Mouse (Mus musculus): ENCODE measurements at regions not wholly inside any gene's neighbourhood (a gene's known extent, or its start where the extent isn't known, plus 50 kb on each side); places are given as distances from the start of the nearest gene placed in this dataset.

GRCm38 (mm10) chr15:85677381-85677780, 57.4 kb upstream of the Ppara start:
- Histone ChIP-seq H3K9me3 (ENCODE audit: control insufficient read depth, low read length) (no peaks in the 10 kb centered on the region), H3K36me3 (ENCODE audit: control insufficient read depth, insufficient read depth, low read length) (no peaks in the 10 kb centered on the region), H3K27ac (replicated peaks) (peak overlapping the region; percentile 83; the same call in 1 of the 2 replicates), H3K27me3 (ENCODE audit: control insufficient read depth, insufficient read depth, low read length) (no peaks in the 10 kb centered on the region), H3K9ac (ENCODE audit: low read length) (no peak overlapping the region), H3K4me3 (ENCODE audit: low read depth, low read length) (no peak overlapping the region), H3K4me2 (replicated peaks; ENCODE audit: low read depth) (no peak overlapping the region), H3K4me1 (replicated peaks; ENCODE audit: control insufficient read depth, insufficient read depth) (peaks cover 15% of the 10 kb centered on the region; the same call in 1 of the 2 replicates)
- ATAC-seq (ENCODE audit: low FRiP score, low TSS enrichment) (no peak), DNase-seq (ENCODE audit: low spot score) (no peak)
- 72% methylated on average over 6 of the region's 6 CpGs for WGBS
- TF ChIP-seq EP300 (optimal IDR thresholded peaks at IDR 0.05) (no peak), CTCF (IDR thresholded peaks at IDR 0.05; ENCODE audit: low read depth) (no peak)

GRCm38 (mm10) chr15:85677855-85678254, 56.9 kb upstream of the Ppara start:
- H3K4me1 ChIP-seq (replicated peaks; ENCODE audit: control insufficient read depth, insufficient read depth) = peaks cover 15% of the 10 kb centered on the region; the same call in 1 of the 2 replicates
- DNase-seq (ENCODE audit: low spot score) (no peak), ATAC-seq (ENCODE audit: low FRiP score, low TSS enrichment) (peak; percentile 28; the same call in 1 of the 2 replicates)
- H3K27me3 ChIP-seq (ENCODE audit: control insufficient read depth, insufficient read depth, low read length) = no peaks in the 10 kb centered on the region
- TF ChIP-seq EP300 (optimal IDR thresholded peaks at IDR 0.05) (no peak), CTCF (IDR thresholded peaks at IDR 0.05; ENCODE audit: low read depth) (no peak)
- 63% methylated on average over 10 of the region's 10 CpGs for WGBS
- H3K36me3 ChIP-seq (ENCODE audit: control insufficient read depth, insufficient read depth, low read length) = no peaks in the 10 kb centered on the region
- no peak overlapping the region for H3K4me3 ChIP-seq (ENCODE audit: low read depth, low read length)
- H3K9me3 ChIP-seq (ENCODE audit: control insufficient read depth, low read length) = no peaks in the 10 kb centered on the region
- H3K4me2 ChIP-seq (replicated peaks; ENCODE audit: low read depth) = no peak overlapping the region; the same call in 1 of the 2 replicates
- no peak overlapping the region for H3K9ac ChIP-seq (ENCODE audit: low read length)
- peak overlapping the region; percentile 83; the same call in 1 of the 2 replicates for H3K27ac ChIP-seq (replicated peaks)

GRCm38 (mm10) chr15:85678351-85678895, 56.4 kb upstream of the Ppara start:
- H3K27me3 ChIP-seq (ENCODE audit: control insufficient read depth, insufficient read depth, low read length) = no peaks in the 10 kb centered on the region
- H3K4me1 ChIP-seq (replicated peaks; ENCODE audit: control insufficient read depth, insufficient read depth) = peaks cover 15% of the 10 kb centered on the region; the same call in 1 of the 2 replicates
- 84% methylated on average over 15 of the region's 15 CpGs for WGBS
- peak overlapping the region; percentile 83 for H3K27ac ChIP-seq (replicated peaks)
- ATAC-seq (ENCODE audit: low FRiP score, low TSS enrichment) = no peak; the same call in 1 of the 2 replicates
- DNase-seq (ENCODE audit: low spot score) = no peak
- H3K4me3 ChIP-seq (ENCODE audit: low read depth, low read length) = no peak overlapping the region
- peak overlapping the region; percentile 17 for H3K4me2 ChIP-seq (replicated peaks; ENCODE audit: low read depth)
- TF ChIP-seq CTCF (IDR thresholded peaks at IDR 0.05; ENCODE audit: low read depth) (no peak), EP300 (optimal IDR thresholded peaks at IDR 0.05) (no peak)
- peaks cover under 1% of the 10 kb centered on the region; the same call in 1 of the 2 replicates for H3K36me3 ChIP-seq (ENCODE audit: control insufficient read depth, insufficient read depth, low read length)
- no peaks in the 10 kb centered on the region for H3K9me3 ChIP-seq (ENCODE audit: control insufficient read depth, low read length)
- H3K9ac ChIP-seq (ENCODE audit: low read length) = no peak overlapping the region

- no peak overlapping the region for H3K9ac ChIP-seq (ENCODE audit: low read length)
- peak overlapping the region; percentile 29; the same call in 1 of the 2 replicates for H3K4me2 ChIP-seq (replicated peaks; ENCODE audit: low read depth)
- H3K9me3 ChIP-seq (ENCODE audit: control insufficient read depth, low read length) = no peaks in the 10 kb centered on the region
- WGBS = 66% methylated on average over 21 of the region's 24 CpGs
- peaks cover 5% of the 10 kb centered on the region; the same call in 1 of the 2 replicates for H3K36me3 ChIP-seq (ENCODE audit: control insufficient read depth, insufficient read depth, low read length)
- H3K4me3 ChIP-seq (ENCODE audit: low read depth, low read length) = peak overlapping the region; percentile 13; the same call in 1 of the 2 replicates
- ATAC-seq (ENCODE audit: low FRiP score, low TSS enrichment) (no peak), DNase-seq (ENCODE audit: low spot score) (no peak)
- TF ChIP-seq EP300 (optimal IDR thresholded peaks at IDR 0.05) (no peak), CTCF (IDR thresholded peaks at IDR 0.05; ENCODE audit: low read depth) (no peak)
- H3K27ac ChIP-seq (replicated peaks) = peak overlapping the region; percentile 83
- no peaks in the 10 kb centered on the region for H3K27me3 ChIP-seq (ENCODE audit: control insufficient read depth, insufficient read depth, low read length)
- peaks cover 14% of the 10 kb centered on the region; the same call in 1 of the 2 replicates for H3K4me1 ChIP-seq (replicated peaks; ENCODE audit: control insufficient read depth, insufficient read depth)
Observed at GRCm38 (mm10) chr15:85678981-85679708, 55.6 kb upstream of the Ppara start.

- ATAC-seq (ENCODE audit: low FRiP score, low TSS enrichment) = no peak
- Histone ChIP-seq H3K9ac (ENCODE audit: low read length) (no peak overlapping the region), H3K27me3 (ENCODE audit: control insufficient read depth, insufficient read depth, low read length) (no peaks in the 10 kb centered on the region), H3K4me3 (ENCODE audit: low read depth, low read length) (no peak overlapping the region), H3K4me2 (replicated peaks; ENCODE audit: low read depth) (0 out of 2 replicates have a peak overlapping the region, but pooled peaks have one; percentile 27), H3K9me3 (ENCODE audit: control insufficient read depth, low read length) (no peaks in the 10 kb centered on the region), H3K4me1 (replicated peaks; ENCODE audit: control insufficient read depth, insufficient read depth) (peaks cover 17% of the 10 kb centered on the region; the same call in 1 of the 2 replicates), H3K27ac (replicated peaks) (peak overlapping the region; percentile 83), H3K36me3 (ENCODE audit: control insufficient read depth, insufficient read depth, low read length) (peaks cover 5% of the 10 kb centered on the region; the same call in 1 of the 2 replicates)
- TF ChIP-seq EP300 (optimal IDR thresholded peaks at IDR 0.05) (no peak), CTCF (IDR thresholded peaks at IDR 0.05; ENCODE audit: low read depth) (no peak)
- 52% methylated on average over 10 of the region's 10 CpGs for WGBS
- DNase-seq (ENCODE audit: low spot score) = no peak
Observed at GRCm38 (mm10) chr15:85679864-85680428, 54.8 kb upstream of the Ppara start.
